Mouse (Mus musculus) forebrain, postnatal 0 days (tissue): ENCODE results near the gene Ggta1. TPM values are rescaled to one million over a fixed set of nuclear protein-coding genes. Genes with fewer than 3 reads are reported as not detected.
"Not testable (repeated sequence)": the region's sequence is repeated elsewhere in the genome, so short reads cannot be mapped to it uniquely, and the experiment has no call there.

ENCODE experiments used
- ATAC-seq: fragments of 200-750 bp; cut with Nextera tagmentation; 2 replicates; pipeline ENCODE4 v1.8.0; 2017; ENCODE audit warnings: mild to moderate bottlenecking, moderate library complexity
- DNase-seq: peaks from one replicate; pipeline ENCODE4 v3.0.0-alpha.2; 2015
- H3K27ac ChIP-seq: fragments of 300-500 bp; sonication (generic); 2 replicates; pipeline ENCODE4 v1.5.1; 2014; ENCODE audit warnings: low read depth, mild to moderate bottlenecking, antibody characterized with exemption, low read length, moderate library complexity, mixed read lengths
- H3K27me3 ChIP-seq: fragments of 300-500 bp; sonication (generic); 2 replicates; pipeline ENCODE4 v1.6.1; 2014; ENCODE audit warnings: mild to moderate bottlenecking, low read length, mixed read lengths; ENCODE audit not compliant: insufficient read depth
- H3K36me3 ChIP-seq: fragments of 300-500 bp; sonication (generic); 2 replicates; pipeline ENCODE4 v1.6.1; 2014; ENCODE audit warnings: mild to moderate bottlenecking, moderate library complexity; ENCODE audit not compliant: insufficient read depth
- H3K4me1 ChIP-seq: fragments of 300-500 bp; sonication (generic); 2 replicates; pipeline ENCODE4 v1.6.1; 2014; ENCODE audit warnings: antibody characterized with exemption; ENCODE audit not compliant: insufficient read depth
- H3K4me2 ChIP-seq: fragments of 300-500 bp; sonication (generic); 2 replicates; pipeline ENCODE4 v1.6.1; 2014; ENCODE audit warnings: low read depth, mild to moderate bottlenecking, moderate library complexity
- H3K4me3 ChIP-seq: fragments of 300-500 bp; sonication (generic); 2 replicates; pipeline ENCODE4 v1.5.1; 2014; ENCODE audit warnings: low read depth, low read length, mixed read lengths
- H3K9ac ChIP-seq: fragments of 300-500 bp; sonication (generic); 2 replicates; pipeline ENCODE4 v1.6.1; 2014; ENCODE audit warnings: mild to moderate bottlenecking
- H3K9me3 ChIP-seq: fragments of 300-500 bp; sonication (generic); 2 replicates; pipeline ENCODE4 v1.6.1; 2016; ENCODE audit warnings: low read length
- CTCF ChIP-seq: sonication (generic); IDR thresholded peaks from 2 replicates; pipeline ENCODE4 v1.5.1; 2016; ENCODE audit warnings: antibody characterized with exemption, control low read depth, low read depth
- WGBS: fragments of 180-500 bp; shearing (Covaris S2); extraction: QIAGEN DNeasy Blood & Tissue Kit; methylation state at CpG from one replicate; pipeline ENCODE4 v1.1.7; 2014; 5-methylcytosine and 5-hydroxymethylcytosine counted together
- polyA plus RNA-seq: library from polyadenylated mRNA; unstranded; fragments of >200 nt; fragmentation: Nextera tagmentation; extraction: Ambion mirVana; gene quantifications from 2 replicates; pipeline ENCODE4 v1.2.1, GENCODE M21; 2015
- total RNA-seq: library from RNA; depleted of rRNA; stranded (reverse); fragments of >200 nt; gene quantifications from 2 replicates; pipeline ENCODE4 v1.2.3, GENCODE M21; 2014

The Ggta1 gene
- total and polyA plus RNA-seq, 2 experiments from 2014 or later: 4.3 to 6.8 TPM

GRCm38 (mm10) chr2:35460378-35460880, 2.6 kb downstream of the Ggta1 start:
- Histone ChIP-seq H3K27ac (no peak overlapping the region), H3K9me3 (no peaks in the 10 kb centered on the region), H3K36me3 (no peaks in the 10 kb centered on the region), H3K4me1 (0 out of 2 replicates have a peak, but pooled peaks cover 4% of the 10 kb centered on the region), H3K9ac (no peak overlapping the region), H3K4me2 (peak overlapping the region; percentile 99), H3K4me3 (peak overlapping the region; percentile 54), H3K27me3 (no peaks in the 10 kb centered on the region)
- DNase-seq (no peak), ATAC-seq (no peak)
- WGBS: 28% methylated on average over 6 of the region's 6 CpGs
- no peak for TF ChIP-seq CTCF

- no peak overlapping the region for H3K27ac ChIP-seq
- no peak overlapping the region for H3K4me2 ChIP-seq
- 0 out of 2 replicates have a peak, but pooled peaks cover 4% of the 10 kb centered on the region for H3K4me1 ChIP-seq
- no peak overlapping the region for H3K9ac ChIP-seq
- no peak for TF ChIP-seq CTCF
- H3K36me3 ChIP-seq: no peaks in the 10 kb centered on the region
- no peak for DNase-seq
- H3K27me3 ChIP-seq: no peaks in the 10 kb centered on the region
- H3K9me3 ChIP-seq: no peaks in the 10 kb centered on the region
- no peak for ATAC-seq
- H3K4me3 ChIP-seq: no peak overlapping the region
Observed at GRCm38 (mm10) chr2:35459316-35459715, 3.7 kb downstream of the Ggta1 start.

GRCm38 (mm10) chr2:35458421-35458820, 4.6 kb downstream of the Ggta1 start:
- no peak overlapping the region for H3K4me3 ChIP-seq
- H3K9ac ChIP-seq: no peak overlapping the region
- DNase-seq: no peak
- H3K36me3 ChIP-seq: no peaks in the 10 kb centered on the region
- H3K4me1 ChIP-seq: 0 out of 2 replicates have a peak, but pooled peaks cover 4% of the 10 kb centered on the region
- WGBS: 79% methylated on average over 4 of the region's 4 CpGs
- H3K27ac ChIP-seq: no peak overlapping the region
- no peak for ATAC-seq
- no peak overlapping the region for H3K4me2 ChIP-seq
- H3K27me3 ChIP-seq: no peaks in the 10 kb centered on the region
- no peak for TF ChIP-seq CTCF
- H3K9me3 ChIP-seq: no peaks in the 10 kb centered on the region

GRCm38 (mm10) chr2:35453736-35454135, 9.3 kb downstream of the Ggta1 start:
- Histone ChIP-seq H3K27me3 (no peaks in the 10 kb centered on the region), H3K4me3 (no peak overlapping the region), H3K27ac (no peak overlapping the region), H3K4me2 (no peak overlapping the region), H3K4me1 (no peaks in the 10 kb centered on the region), H3K9me3 (no peaks in the 10 kb centered on the region), H3K36me3 (no peaks in the 10 kb centered on the region), H3K9ac (no peak overlapping the region)
- DNase-seq (no peak), ATAC-seq (no peak)
- WGBS: 74% methylated on average over 3 of the region's 3 CpGs
- TF ChIP-seq CTCF: no peak

GRCm38 (mm10) chr2:35452695-35453094, 10.3 kb downstream of the Ggta1 start:
- H3K9ac ChIP-seq, ATAC-seq, H3K4me1 ChIP-seq, H3K4me3 ChIP-seq, H3K27me3 ChIP-seq, DNase-seq, H3K27ac ChIP-seq, H3K9me3 ChIP-seq, H3K4me2 ChIP-seq, H3K36me3 ChIP-seq: not testable (repeated sequence)
- WGBS: 94% methylated on average over 6 of the region's 6 CpGs

GRCm38 (mm10) chr2:35451484-35452050, 11.5 kb downstream of the Ggta1 start:
- no peak overlapping the region for H3K9ac ChIP-seq
- no peaks in the 10 kb centered on the region for H3K36me3 ChIP-seq
- no peak for TF ChIP-seq CTCF
- H3K27me3 ChIP-seq: no peaks in the 10 kb centered on the region
- ATAC-seq (no peak), DNase-seq (no peak)
- H3K9me3 ChIP-seq: no peaks in the 10 kb centered on the region
- H3K27ac ChIP-seq: no peak overlapping the region
- no peak overlapping the region for H3K4me2 ChIP-seq
- no peaks in the 10 kb centered on the region for H3K4me1 ChIP-seq
- H3K4me3 ChIP-seq: no peak overlapping the region
- 92% methylated on average over 5 of the region's 5 CpGs for WGBS

- TF ChIP-seq CTCF: no peak
- H3K9ac ChIP-seq: no peak overlapping the region
- WGBS: 85% methylated on average over 4 of the region's 4 CpGs
- H3K4me3 ChIP-seq: no peak overlapping the region
- H3K36me3 ChIP-seq: no peaks in the 10 kb centered on the region
- no peaks in the 10 kb centered on the region for H3K4me1 ChIP-seq
- no peak for DNase-seq
- H3K27ac ChIP-seq: no peak overlapping the region
- ATAC-seq: no peak
- H3K4me2 ChIP-seq: no peak overlapping the region
- H3K27me3 ChIP-seq: no peaks in the 10 kb centered on the region
- H3K9me3 ChIP-seq: no peaks in the 10 kb centered on the region
Observed at GRCm38 (mm10) chr2:35450856-35451255, 12.2 kb downstream of the Ggta1 start.
